Mouse (Mus musculus) heart, embryonic 12.5 days (tissue): Measurements from ENCODE around the gene Zfp933. TPM values are rescaled to one million over a fixed set of nuclear protein-coding genes. Genes with fewer than 3 reads are reported as not detected.
A peak's percentile ranks its signal among the peaks of the same experiment; 100 is the strongest.

Source experiments
- ATAC-seq: fragments of 200-750 bp; cut with Nextera tagmentation; 2 replicates; pipeline ENCODE4 v1.8.0; 2017; ENCODE audit warnings: moderate TSS enrichment, moderate library complexity; ENCODE audit not compliant: insufficient number of reproducible peaks, low FRiP score
- H3K27ac ChIP-seq: fragments of 300-500 bp; sonication (generic); 2 replicates; pipeline ENCODE4 v1.5.1; 2016; ENCODE audit warnings: mild to moderate bottlenecking, moderate library complexity; ENCODE audit not compliant: poor library complexity, severe bottlenecking
- H3K27me3 ChIP-seq: fragments of 300-500 bp; sonication (generic); replicated peaks from 2 replicates; pipeline ENCODE4 v1.6.1; 2016; ENCODE audit warnings: mild to moderate bottlenecking, moderate library complexity
- H3K36me3 ChIP-seq: fragments of 300-500 bp; sonication (generic); 2 replicates; pipeline ENCODE4 v1.6.1; 2016; ENCODE audit warnings: mild to moderate bottlenecking, moderate library complexity
- H3K4me1 ChIP-seq: fragments of 300-500 bp; sonication (generic); replicated peaks from 2 replicates; pipeline ENCODE4 v1.6.1; 2016; ENCODE audit warnings: mild to moderate bottlenecking
- H3K4me2 ChIP-seq: fragments of 300-500 bp; sonication (generic); 2 replicates; pipeline ENCODE4 v1.6.1; 2016; ENCODE audit warnings: mild to moderate bottlenecking, moderate library complexity
- H3K4me3 ChIP-seq: fragments of 300-500 bp; sonication (generic); 2 replicates; pipeline ENCODE4 v1.5.1; 2016; ENCODE audit warnings: mild to moderate bottlenecking
- H3K9ac ChIP-seq: fragments of 300-500 bp; sonication (generic); 2 replicates; pipeline ENCODE4 v1.6.1; 2016; ENCODE audit warnings: mild to moderate bottlenecking, moderate library complexity
- H3K9me3 ChIP-seq: fragments of 300-500 bp; sonication (generic); replicated peaks from 2 replicates; pipeline ENCODE4 v1.6.1; 2016; ENCODE audit warnings: mild to moderate bottlenecking, moderate library complexity
- WGBS: fragments of 180-500 bp; shearing (Covaris S2); methylation state at CpG from one replicate; pipeline ENCODE4 v1.1.7; 2016; 5-methylcytosine and 5-hydroxymethylcytosine counted together
- polyA plus RNA-seq: library from polyadenylated mRNA; unstranded; fragments of >200 nt; fragmentation: Nextera tagmentation; extraction: Ambion mirVana; gene quantifications from 2 replicates; pipeline ENCODE4 v1.2.1, GENCODE M21; 2016

Zfp933 gene
- polyA plus RNA-seq, result 5.0 and 5.9 TPM in 2 replicates

DNA sequence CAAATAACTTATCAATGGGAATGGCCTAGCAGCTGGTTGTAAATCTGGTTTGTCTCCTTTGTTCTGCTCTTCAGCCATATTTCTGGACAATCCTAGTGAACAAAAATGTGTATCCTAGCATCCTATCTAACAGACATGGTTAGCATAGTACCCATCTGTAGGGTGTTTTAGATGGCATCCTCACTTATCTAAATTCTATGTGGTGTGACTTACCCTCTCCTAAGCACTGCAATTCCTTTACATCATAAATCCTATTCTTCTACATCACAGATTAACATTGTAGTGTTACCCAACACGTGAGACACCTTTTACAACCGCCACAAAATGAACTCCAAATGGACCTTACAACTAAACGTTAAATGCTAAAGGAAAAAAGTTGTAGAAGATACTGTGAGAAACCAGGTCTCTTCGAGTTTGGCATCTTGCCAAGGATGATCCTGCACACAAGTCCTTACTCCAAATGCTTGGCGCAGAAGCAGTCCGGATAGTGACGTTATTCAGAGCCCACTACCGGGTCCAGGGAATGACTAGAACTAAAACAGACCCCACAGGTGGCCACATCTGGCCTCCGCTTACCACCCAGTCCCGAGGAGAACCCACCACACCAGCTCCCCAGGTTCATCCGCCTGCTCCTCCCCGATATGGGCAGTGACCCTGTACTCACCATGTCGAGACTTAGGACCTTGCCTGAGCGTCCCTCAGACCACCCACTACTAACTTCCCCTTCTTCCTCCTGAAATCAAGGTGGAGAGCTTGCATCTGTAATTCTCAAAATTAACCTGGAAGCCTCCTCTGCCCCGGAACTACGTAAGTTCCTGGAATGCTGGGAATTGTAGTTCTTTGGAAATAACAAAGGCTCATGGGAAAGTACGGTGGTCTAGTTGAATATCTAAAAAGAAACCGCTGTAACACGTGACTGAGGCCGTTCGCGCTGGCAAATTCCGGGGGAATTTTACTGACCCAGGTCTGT is at the start of gene Zfp933:
Zfp933 (minus strand) TSS at position 753 of the 970 bp plus-strand sequence.
- H3K36me3 ChIP-seq, result peaks cover 24% of the 10 kb centered on the region
- H3K27me3 ChIP-seq, result no peaks in the 10 kb centered on the region
- peak within 1 kb of the TSS; percentile 84 for H3K4me3 ChIP-seq
- peak within 1 kb of the TSS; percentile 64 for H3K4me2 ChIP-seq
- peaks cover 8% of the 10 kb centered on the region for H3K4me1 ChIP-seq
- 0 out of 2 replicates have a peak within 1 kb of the TSS, but pooled peaks have one; percentile 3 for H3K27ac ChIP-seq
- 2% methylated on average over 23 of the region's 23 CpGs for WGBS
- peak; percentile 92 for ATAC-seq
- H3K9ac ChIP-seq, result peak within 1 kb of the TSS; percentile 85
- H3K9me3 ChIP-seq, result 0 out of 2 replicates have a peak, but pooled peaks cover 9% of the 10 kb centered on the region

DNA sequence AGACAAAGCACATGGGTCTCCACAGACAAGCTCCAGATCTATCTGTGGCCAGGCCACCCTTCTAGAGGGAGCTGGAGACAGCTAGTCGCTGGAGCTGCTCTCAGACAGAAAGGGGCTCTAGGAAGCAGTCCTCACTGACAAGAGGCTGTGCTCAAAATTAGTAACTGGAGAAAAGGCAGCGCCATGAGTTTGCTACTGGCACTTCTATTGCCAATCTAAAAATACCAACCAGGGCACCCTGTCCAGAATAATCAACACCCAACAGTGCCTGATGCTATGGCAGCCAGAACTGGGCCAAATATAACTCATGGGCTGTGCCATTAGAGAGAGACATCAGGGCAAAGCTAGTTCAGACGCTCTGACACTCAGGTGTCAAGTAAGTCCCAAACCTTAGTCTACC is 49.2 kb upstream of the Zfp933 start:
- 58% methylated on average over 3 of the region's 3 CpGs for WGBS
- Histone ChIP-seq H3K4me1 (peaks cover 49% of the 10 kb centered on the region), H3K9me3 (no peaks in the 10 kb centered on the region), H3K4me2 (peak overlapping the region; percentile 15; the same call in 1 of the 2 replicates), H3K9ac (peak overlapping the region; percentile 50; the same call in 1 of the 2 replicates), H3K27ac (peak overlapping the region; percentile 97), H3K4me3 (no peak overlapping the region), H3K27me3 (no peaks in the 10 kb centered on the region), H3K36me3 (peaks cover 94% of the 10 kb centered on the region)
- peak; percentile 34; the same call in 1 of the 2 replicates for ATAC-seq

DNA sequence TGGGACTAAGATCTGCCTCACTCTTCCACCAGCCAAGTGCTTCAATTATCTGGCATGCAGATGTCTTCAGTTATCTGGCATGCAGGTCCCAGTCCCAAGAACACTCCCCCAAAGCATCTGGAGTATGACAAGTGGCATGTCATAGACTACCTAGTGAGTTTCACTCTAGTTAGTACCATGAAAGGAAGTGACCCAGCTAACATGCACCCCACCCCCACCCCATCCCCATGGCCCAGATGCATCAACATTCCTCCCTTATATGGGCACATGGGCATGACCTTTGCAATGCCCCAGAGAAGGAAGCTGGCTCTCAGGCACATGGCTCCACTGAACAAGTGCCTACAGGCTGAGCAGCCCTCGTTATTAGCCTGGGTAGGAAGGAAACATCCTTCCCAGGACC is 48.2 kb upstream of the Zfp933 start:
- Histone ChIP-seq H3K27me3 (no peaks in the 10 kb centered on the region), H3K36me3 (peaks cover 94% of the 10 kb centered on the region), H3K27ac (peak overlapping the region; percentile 97), H3K9ac (peak overlapping the region; percentile 50; the same call in 1 of the 2 replicates), H3K4me3 (no peak overlapping the region), H3K4me2 (no peak overlapping the region; the same call in 1 of the 2 replicates), H3K9me3 (no peaks in the 10 kb centered on the region), H3K4me1 (peaks cover 49% of the 10 kb centered on the region)
- WGBS, result 22% methylated on average over 1 of the region's 1 CpGs
- ATAC-seq, result peak; percentile 56

DNA sequence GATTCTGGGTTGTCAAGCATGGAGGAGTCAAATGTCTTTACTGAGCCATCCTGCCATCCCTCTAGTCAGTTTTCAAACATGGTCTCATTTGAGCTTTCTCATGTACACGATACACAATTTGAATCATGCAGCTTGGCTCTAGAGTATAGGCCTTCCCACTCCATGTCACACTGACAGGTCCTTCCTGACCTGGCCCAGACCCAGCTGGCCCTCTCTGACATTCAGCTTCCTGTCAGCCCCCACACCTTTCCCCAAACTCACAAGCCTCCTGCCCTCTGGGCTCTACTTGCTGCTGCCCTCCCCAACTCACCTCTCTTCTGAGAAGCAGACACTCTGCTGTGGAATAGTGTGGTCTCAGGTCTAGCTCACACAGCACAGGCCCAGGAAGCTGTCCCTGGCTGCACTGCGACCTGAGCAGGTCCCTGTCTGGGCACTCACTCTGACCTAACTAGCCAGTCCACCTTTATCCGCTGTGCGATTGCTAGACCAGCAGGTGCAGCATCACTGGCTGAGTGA is 47.7 kb upstream of the Zfp933 start:
- Histone ChIP-seq H3K4me1 (peaks cover 46% of the 10 kb centered on the region), H3K9me3 (no peaks in the 10 kb centered on the region), H3K36me3 (peaks cover 98% of the 10 kb centered on the region), H3K4me3 (no peak overlapping the region), H3K27me3 (no peaks in the 10 kb centered on the region), H3K27ac (peak overlapping the region; percentile 97), H3K4me2 (no peak overlapping the region), H3K9ac (peak overlapping the region; percentile 26; the same call in 1 of the 2 replicates)
- 77% methylated on average over 4 of the region's 4 CpGs for WGBS
- ATAC-seq, result 0 out of 2 replicates have a peak, but pooled peaks have one; percentile 9

DNA sequence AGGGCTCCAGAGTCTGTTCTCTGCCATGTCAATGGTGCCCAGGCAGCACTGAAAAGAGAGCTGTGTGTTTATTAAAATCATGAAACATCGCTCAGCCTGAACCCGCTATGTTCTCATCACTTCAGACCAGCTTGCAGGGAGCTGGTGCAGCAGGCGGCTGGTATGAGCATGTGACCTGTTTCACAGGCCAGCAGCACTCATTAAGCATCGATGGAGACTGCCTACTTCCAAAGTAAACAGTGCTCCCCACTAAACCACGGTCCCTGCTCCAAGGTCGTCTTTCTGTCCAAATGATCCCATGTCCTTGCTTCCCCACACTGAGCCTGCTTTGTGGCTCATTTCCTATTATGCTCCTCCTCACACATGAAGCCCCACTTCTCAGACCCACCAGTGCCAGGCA is 42.2 kb upstream of the Zfp933 start:
- Histone ChIP-seq H3K9ac (no peak overlapping the region), H3K4me1 (no peaks in the 10 kb centered on the region), H3K4me3 (no peak overlapping the region)

DNA sequence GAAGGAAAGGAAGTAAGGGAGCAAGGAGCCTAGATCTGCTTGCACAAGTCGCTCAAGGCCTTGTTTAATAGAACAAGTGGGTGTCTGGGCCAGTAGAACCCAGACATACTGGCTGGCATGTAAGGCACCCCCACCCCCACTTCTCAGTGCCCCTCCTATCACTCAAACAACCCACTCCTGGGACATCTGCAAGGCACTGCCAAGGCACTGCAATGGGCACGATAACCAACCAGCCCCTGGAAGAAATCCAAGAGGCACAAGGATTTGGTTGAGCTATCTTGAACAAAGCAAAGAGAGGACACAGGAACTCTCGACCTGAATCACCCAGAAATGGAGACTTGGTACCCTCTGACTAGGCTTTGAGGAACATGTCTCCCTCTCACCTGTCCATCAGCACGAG is 40.1 kb upstream of the Zfp933 start:
- peaks cover 94% of the 10 kb centered on the region for H3K36me3 ChIP-seq
- H3K4me3 ChIP-seq, result no peak overlapping the region
- H3K4me1 ChIP-seq, result no peaks in the 10 kb centered on the region
- no peaks in the 10 kb centered on the region for H3K9me3 ChIP-seq
- H3K9ac ChIP-seq, result no peak overlapping the region
- ATAC-seq, result no peak
- 90% methylated on average over 4 of the region's 4 CpGs for WGBS
- no peak overlapping the region for H3K27ac ChIP-seq
- H3K27me3 ChIP-seq, result no peaks in the 10 kb centered on the region
- no peak overlapping the region for H3K4me2 ChIP-seq

More for the DNA sequence above, 42.2 kb upstream of the Zfp933 start:
- H3K4me2 ChIP-seq, result no peak overlapping the region
- no peak for ATAC-seq
- 87% methylated on average over 6 of the region's 6 CpGs for WGBS
- no peaks in the 10 kb centered on the region for H3K9me3 ChIP-seq
- no peak overlapping the region for H3K27ac ChIP-seq
- peaks cover 96% of the 10 kb centered on the region for H3K36me3 ChIP-seq
- H3K27me3 ChIP-seq, result no peaks in the 10 kb centered on the region

DNA sequence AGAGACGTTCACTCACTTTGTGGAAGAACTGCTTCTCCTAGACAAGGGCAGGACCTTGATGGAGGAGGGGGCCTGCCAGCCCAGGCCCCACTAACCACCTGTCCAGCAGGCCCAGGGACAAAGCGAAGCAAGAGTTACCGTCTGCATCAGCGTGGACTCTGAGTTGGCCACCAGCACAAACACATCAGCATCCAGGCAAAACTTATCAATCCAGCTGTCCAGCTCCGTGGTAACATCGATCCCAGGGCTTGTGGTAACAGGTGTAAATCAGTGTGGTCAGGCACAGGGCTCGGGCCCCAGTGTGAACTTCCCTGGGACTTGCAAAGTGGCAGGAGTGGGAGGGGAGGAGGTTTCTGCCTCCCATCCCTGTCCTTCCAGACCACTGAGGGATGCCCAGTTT is 39.1 kb upstream of the Zfp933 start:
- WGBS, result 92% methylated on average over 7 of the region's 7 CpGs
- H3K27me3 ChIP-seq, result no peaks in the 10 kb centered on the region
- ATAC-seq, result no peak

DNA sequence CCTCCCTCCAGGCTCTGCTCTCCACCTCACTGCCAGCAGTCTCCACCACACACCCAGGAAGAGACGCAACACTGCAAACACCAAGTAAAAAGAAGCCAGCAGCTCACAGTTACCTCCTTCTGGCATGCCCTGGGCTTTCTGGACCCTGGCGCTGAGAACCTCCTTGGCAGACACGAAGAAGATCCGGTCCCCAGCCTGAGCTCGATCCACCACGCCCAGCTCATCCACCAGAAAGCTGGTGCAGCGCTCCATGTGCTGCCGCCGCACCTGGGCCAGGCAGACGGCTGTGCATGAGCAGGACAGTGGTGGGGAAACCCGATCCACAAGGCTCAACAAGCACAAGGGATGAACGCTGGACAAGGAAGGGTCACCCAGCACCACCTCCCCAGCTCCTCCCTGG is 38.0 kb upstream of the Zfp933 start:
- Histone ChIP-seq H3K9ac (no peak overlapping the region), H3K9me3 (no peaks in the 10 kb centered on the region), H3K36me3 (peaks cover 94% of the 10 kb centered on the region), H3K4me2 (no peak overlapping the region), H3K27ac (no peak overlapping the region), H3K27me3 (no peaks in the 10 kb centered on the region), H3K4me1 (no peaks in the 10 kb centered on the region), H3K4me3 (no peak overlapping the region)
- WGBS, result 93% methylated on average over 12 of the region's 12 CpGs
- ATAC-seq, result no peak

More for the DNA sequence above, 39.1 kb upstream of the Zfp933 start:
- Histone ChIP-seq H3K9ac (no peak overlapping the region), H3K9me3 (no peaks in the 10 kb centered on the region), H3K4me3 (no peak overlapping the region), H3K36me3 (peaks cover 94% of the 10 kb centered on the region), H3K4me2 (no peak overlapping the region), H3K4me1 (no peaks in the 10 kb centered on the region), H3K27ac (no peak overlapping the region)

DNA sequence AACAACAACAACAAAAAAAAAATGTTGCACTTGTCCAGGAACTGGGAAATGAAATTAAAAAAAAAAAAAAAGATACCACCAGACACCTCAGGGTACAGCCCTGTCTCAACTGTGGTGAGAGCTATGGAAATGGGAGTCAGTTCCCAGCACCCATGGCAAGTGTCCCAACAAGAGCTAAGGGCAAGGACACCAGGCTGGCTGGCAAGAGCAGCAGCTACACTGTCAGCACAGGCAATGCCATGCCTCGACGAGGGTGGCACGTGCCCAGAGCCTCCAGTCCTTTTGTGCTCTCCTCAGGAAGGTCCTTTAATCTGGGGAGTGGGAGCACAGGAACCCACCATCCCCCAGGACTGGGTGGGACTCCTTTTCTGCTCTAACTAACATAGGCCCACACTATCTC is 36.0 kb upstream of the Zfp933 start:
- 89% methylated on average over 3 of the region's 3 CpGs for WGBS
- Histone ChIP-seq H3K4me3 (no peak overlapping the region), H3K9ac (no peak overlapping the region), H3K9me3 (no peaks in the 10 kb centered on the region), H3K36me3 (peaks cover 97% of the 10 kb centered on the region), H3K27me3 (no peaks in the 10 kb centered on the region), H3K4me1 (peaks cover 6% of the 10 kb centered on the region), H3K4me2 (no peak overlapping the region), H3K27ac (no peak overlapping the region)
- ATAC-seq, result no peak

DNA sequence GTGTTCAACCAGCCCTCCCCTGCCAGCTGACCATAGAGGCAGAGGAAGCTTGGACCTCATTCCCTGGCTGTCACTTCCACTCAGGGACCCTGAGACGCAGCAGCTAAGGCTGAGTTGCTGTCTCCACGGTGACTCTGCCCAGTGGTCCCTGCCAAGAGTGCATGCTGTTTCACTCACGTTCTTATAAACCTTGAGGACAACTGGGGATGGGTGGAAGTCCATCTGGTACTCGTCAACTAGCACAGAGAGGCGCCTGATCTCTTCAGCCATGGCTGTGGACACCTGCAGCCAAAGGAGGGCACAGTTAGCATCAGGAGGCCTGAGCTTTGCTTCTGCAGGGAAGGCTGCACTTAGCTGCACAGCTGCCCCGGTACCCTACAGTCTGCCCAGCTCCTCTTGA is 34.9 kb upstream of the Zfp933 start:
- Histone ChIP-seq H3K9me3 (no peaks in the 10 kb centered on the region), H3K4me2 (no peak overlapping the region), H3K4me1 (peaks cover 6% of the 10 kb centered on the region), H3K36me3 (peaks cover 97% of the 10 kb centered on the region), H3K27me3 (no peaks in the 10 kb centered on the region), H3K4me3 (no peak overlapping the region), H3K9ac (no peak overlapping the region), H3K27ac (no peak overlapping the region)
- ATAC-seq, result no peak
- WGBS, result 68% methylated on average over 6 of the region's 6 CpGs

DNA sequence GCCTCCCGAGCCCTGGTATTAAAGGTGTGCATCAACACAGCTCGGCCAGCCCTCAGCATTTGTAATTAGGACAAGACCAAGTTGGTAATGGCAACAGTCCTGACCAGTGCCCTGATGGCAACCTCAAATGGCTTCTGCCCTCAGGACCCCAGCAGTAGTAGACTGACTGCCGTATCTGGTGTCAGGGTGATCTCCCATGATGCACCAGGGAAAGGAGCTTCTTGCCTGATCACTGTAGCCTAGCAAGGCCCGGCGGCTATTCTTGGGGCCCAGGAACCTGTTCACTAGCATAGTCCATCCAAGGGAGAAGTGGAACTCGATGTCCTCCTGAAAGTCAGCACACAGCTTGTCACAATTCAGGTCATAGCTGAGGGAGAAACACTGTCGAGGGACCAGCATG is 33.6 kb upstream of the Zfp933 start:
- WGBS, result 90% methylated on average over 7 of the region's 7 CpGs
- peaks cover 6% of the 10 kb centered on the region for H3K4me1 ChIP-seq
- no peak overlapping the region for H3K4me2 ChIP-seq
- H3K9ac ChIP-seq, result no peak overlapping the region
- H3K4me3 ChIP-seq, result no peak overlapping the region
- ATAC-seq, result no peak
- no peaks in the 10 kb centered on the region for H3K27me3 ChIP-seq
- H3K9me3 ChIP-seq, result no peaks in the 10 kb centered on the region
- H3K27ac ChIP-seq, result no peak overlapping the region
- H3K36me3 ChIP-seq, result peaks cover 96% of the 10 kb centered on the region
